Mouse (Mus musculus) layer of hippocampus, postnatal 10 days (tissue): ENCODE results near the gene Gorasp1. TPM values are rescaled to one million over a fixed set of nuclear protein-coding genes. Genes with fewer than 3 reads are reported as not detected.

ENCODE experiments used
- total RNA-seq, 2 experiments: library from RNA; stranded (reverse); gene quantifications; 2 replicates each; pipeline ENCODE4 v1.2.3; 2021

The Gorasp1 gene
- total RNA-seq, 2 experiments from 2014 or later, result 28.9 to 31.2 TPM

Other genes starting within 250 kb of the Gorasp1 start
- not detected for gene Scn10a, start 218.2 kb downstream of the Gorasp1 start, total RNA-seq
- gene Scn11a, start 112.1 kb downstream of the Gorasp1 start, total RNA-seq, result under 1 TPM; 0.18 to 0.25 TPM
- gene Wdr48, start 42.7 kb downstream of the Gorasp1 start, total RNA-seq, result 10 to 100 TPM; 61.7 to 66.8 TPM
- 1 to 10 TPM; 1.3 to 2.9 TPM for gene Ttc21a, start within 50 bp of the Gorasp1 start, total RNA-seq
- 10 to 100 TPM in 1 of 2 experiments, 1 to 10 TPM in 1; 9.9 to 10.4 TPM for gene Csrnp1, start 47.1 kb upstream of the Gorasp1 start, total RNA-seq
- gene Xirp1, start 86.0 kb upstream of the Gorasp1 start, total RNA-seq, result under 1 TPM; 0.07 to 0.09 TPM
- 10 to 100 TPM; 28.3 to 31.6 TPM for gene Cx3cr1, start 132.3 kb upstream of the Gorasp1 start, total RNA-seq
- gene Ccr8, start 154.5 kb upstream of the Gorasp1 start, total RNA-seq, result not detected
- gene Slc25a38, start 172.8 kb upstream of the Gorasp1 start, total RNA-seq, result 10 to 100 TPM; 23.6 to 26.7 TPM
- gene Rpsa, start 190.1 kb upstream of the Gorasp1 start, total RNA-seq, result 100 to 1,000 TPM; 728 to 842 TPM
- 10 to 100 TPM; 16.2 to 17.0 TPM for gene Mobp, start 212.1 kb upstream of the Gorasp1 start, total RNA-seq